17 mouse cellular contexts compared by ENCODE assay signal in genomic region chr11:5054151-5054550, GRCm38 (mm10). TPM values are rescaled to one million over a fixed set of nuclear protein-coding genes. Genes with fewer than 3 reads are reported as not detected.
"Had no signal": no experiment of that assay in that cellular context is flagged by ENCODE, and none has a peak within 500 bp of the region (broad histone marks: within the 10 kb centered on the region; RNA-seq: fewer than 3 reads in every experiment).

No protein-coding gene starts in this region.

- DNase-seq: kidney, adult 11 months; lung, adult 18-20 months; lung, postnatal 10 days; lung, postnatal 36 days; retina, postnatal 1 day; thymus, adult 18-20 months; thymus, postnatal 36 days had no signal

- H3K4me3 ChIP-seq: kidney, embryonic 15.5 days; liver, embryonic 12.5 days; liver, embryonic 15.5 days; lung, embryonic 15.5 days; midbrain, embryonic 12.5 days; midbrain, embryonic 15.5 days; myocyte; neural tube, embryonic 13.5 days had no signal

- H3K9me3 ChIP-seq: kidney, embryonic 15.5 days; liver, embryonic 12.5 days; liver, embryonic 15.5 days; lung, embryonic 15.5 days; midbrain, embryonic 12.5 days; midbrain, embryonic 15.5 days; neural tube, embryonic 13.5 days had no signal

- H3K9ac ChIP-seq: kidney, embryonic 15.5 days; liver, embryonic 12.5 days; liver, embryonic 15.5 days; lung, embryonic 15.5 days; midbrain, embryonic 12.5 days; midbrain, embryonic 15.5 days; neural tube, embryonic 13.5 days had no signal

- ATAC-seq: liver, embryonic 12.5 days; midbrain, embryonic 15.5 days had no signal

- H3K4me2 ChIP-seq: kidney, embryonic 15.5 days; liver, embryonic 12.5 days; liver, embryonic 15.5 days; lung, embryonic 15.5 days; midbrain, embryonic 12.5 days; midbrain, embryonic 15.5 days; neural tube, embryonic 13.5 days had no signal

- H3K36me3 ChIP-seq: kidney, embryonic 15.5 days; liver, embryonic 12.5 days; liver, embryonic 15.5 days; lung, embryonic 15.5 days; midbrain, embryonic 12.5 days; midbrain, embryonic 15.5 days; neural tube, embryonic 13.5 days had no signal

- H3K27ac ChIP-seq: kidney, embryonic 15.5 days; liver, embryonic 12.5 days; liver, embryonic 15.5 days; lung, embryonic 15.5 days; midbrain, embryonic 12.5 days; midbrain, embryonic 15.5 days; neural tube, embryonic 13.5 days had no signal

RNA-seq across cellular contexts. Expression of gene Rasl10a, which starts 3.8 kb away (rescaled TPM):
- total RNA-seq: megakaryocyte-erythroid progenitor cell, adult 5-6 weeks; monocyte, adult 5-6 weeks had no signal
